Mouse (Mus musculus) C2C12 (cell line): ENCODE results near the gene Rap1gap2. TPM values are rescaled to one million over a fixed set of nuclear protein-coding genes. Genes with fewer than 3 reads are reported as not detected.

Experiments used
- H3K27me3 ChIP-seq: one replicate; pipeline ENCODE4 v1.6.1; 2011; ENCODE audit not compliant: control insufficient read depth, insufficient read depth, insufficient read length
- H3K36me3 ChIP-seq: one replicate; pipeline ENCODE4 v1.6.1; 2011; ENCODE audit not compliant: control insufficient read depth, insufficient read depth
- H3K4me3 ChIP-seq: one replicate; pipeline ENCODE4 v1.5.1; 2011; ENCODE audit warnings: mild to moderate bottlenecking, control low read depth; ENCODE audit not compliant: poor library complexity, insufficient read depth, severe bottlenecking
- H3K79me2 ChIP-seq: one replicate; pipeline ENCODE4 v1.6.1; 2011; ENCODE audit not compliant: control insufficient read depth, insufficient read depth
- H3K79me3 ChIP-seq: one replicate; pipeline ENCODE4 v1.6.1; 2011; ENCODE audit warnings: low read depth, control low read depth
- H3ac ChIP-seq: one replicate; pipeline ENCODE3; 2011; ENCODE audit warnings: low read depth; ENCODE audit not compliant: control insufficient read depth, insufficient read length
- CEBPB ChIP-seq: IDR thresholded peaks from one replicate; pipeline ENCODE4 v1.6.1; 2011; ENCODE audit warnings: low read depth, mild to moderate bottlenecking, control low read depth, moderate library complexity
- CTCF ChIP-seq: IDR thresholded peaks from one replicate; pipeline ENCODE4 v1.5.1; 2011; ENCODE audit not compliant: control insufficient read depth, insufficient read depth, insufficient read length
- FOSL1 ChIP-seq: IDR thresholded peaks from one replicate; pipeline ENCODE4 v1.8.0; 2011; ENCODE audit warnings: mild to moderate bottlenecking, low read length; ENCODE audit not compliant: poor library complexity, insufficient read depth, severe bottlenecking
- MAX ChIP-seq: IDR thresholded peaks from one replicate; pipeline ENCODE4 v1.6.1; 2011; ENCODE audit warnings: mild to moderate bottlenecking, control low read depth
- MYOD1 ChIP-seq: IDR thresholded peaks from one replicate; pipeline ENCODE4 v1.6.1; 2011; ENCODE audit warnings: low read depth; ENCODE audit not compliant: control insufficient read depth, insufficient read length
- MYOG ChIP-seq: IDR thresholded peaks from one replicate; pipeline ENCODE4 v1.6.1; 2011; ENCODE audit not compliant: control insufficient read depth, insufficient read length; ENCODE audit errors: extremely low read depth
- USF1 ChIP-seq: IDR thresholded peaks from one replicate; pipeline ENCODE4 v1.6.1; 2011; ENCODE audit warnings: low read depth, mild to moderate bottlenecking, control low read depth, moderate library complexity
- polyA plus RNA-seq: library from polyadenylated mRNA; unstranded; fragments of >200 nt; fragmentation: generic; extraction: Trizol; gene quantifications from one replicate; pipeline ENCODE4 v1.2.1, GENCODE M21; 2012; ENCODE audit warnings: missing spikeins

The Rap1gap2 gene
- polyA plus RNA-seq, 1 experiment: 1.4 TPM

DNA sequence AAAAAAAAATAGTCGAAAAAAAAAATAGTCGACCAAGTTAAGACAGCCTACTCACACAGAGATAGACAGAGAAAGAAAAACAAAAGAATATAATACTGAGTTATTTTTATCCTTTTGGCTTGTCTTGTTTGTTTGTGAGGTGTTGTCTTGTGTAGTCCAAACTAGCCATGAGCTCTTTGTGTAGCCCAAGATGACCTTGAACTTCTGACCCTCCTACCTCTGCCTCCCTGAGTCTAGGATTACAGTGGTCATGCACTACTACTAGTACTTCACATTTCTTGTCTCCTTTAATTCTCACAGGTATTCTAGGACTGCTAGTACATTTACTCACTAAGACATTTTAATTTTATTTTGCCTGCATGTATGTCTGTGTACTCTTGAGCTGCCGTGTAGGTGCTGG lies 16.8 kb upstream of the Rap1gap2 start:
- Histone ChIP-seq H3K4me3 (no peak overlapping the region), H3K27me3 (peaks cover 17% of the 10 kb centered on the region), H3K79me2 (no peaks in the 10 kb centered on the region), H3K36me3 (no peaks in the 10 kb centered on the region), H3K79me3 (no peaks in the 10 kb centered on the region), H3ac (no peak overlapping the region)
- TF ChIP-seq MYOD1 (no peak), MAX (no peak), USF1 (no peak), CTCF (no peak), MYOG (no peak), FOSL1 (no peak), CEBPB (no peak)

DNA sequence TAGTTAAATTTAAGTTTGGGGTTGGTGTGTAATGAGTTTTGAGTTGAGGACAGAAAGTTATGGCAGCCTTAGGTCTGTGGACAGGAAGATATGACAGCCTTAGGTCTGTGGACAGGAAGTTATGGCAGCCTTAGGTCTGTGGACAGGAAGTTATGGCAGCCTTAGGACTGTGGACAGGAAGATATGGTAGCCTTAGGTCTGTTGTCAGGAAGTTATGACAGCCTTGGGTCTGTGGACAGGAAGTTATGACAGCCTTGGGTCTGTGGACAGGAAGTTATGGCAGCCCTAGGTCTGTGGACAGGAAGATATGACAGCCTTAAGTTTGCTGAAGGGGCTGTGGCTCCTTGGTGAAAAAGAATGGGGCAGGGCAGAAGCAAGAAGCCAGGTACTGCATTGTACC lies 14.6 kb upstream of the Rap1gap2 start:
- H3K36me3 ChIP-seq: no peaks in the 10 kb centered on the region
- peaks cover 23% of the 10 kb centered on the region for H3K27me3 ChIP-seq
- H3K79me3 ChIP-seq: no peaks in the 10 kb centered on the region
- H3K4me3 ChIP-seq: no peak overlapping the region
- TF ChIP-seq MAX: no peak
- no peak for TF ChIP-seq CEBPB
- TF ChIP-seq MYOD1: no peak
- TF ChIP-seq FOSL1: no peak
- no peak for TF ChIP-seq USF1
- no peak for TF ChIP-seq MYOG
- no peak overlapping the region for H3ac ChIP-seq
- H3K79me2 ChIP-seq: no peaks in the 10 kb centered on the region

DNA sequence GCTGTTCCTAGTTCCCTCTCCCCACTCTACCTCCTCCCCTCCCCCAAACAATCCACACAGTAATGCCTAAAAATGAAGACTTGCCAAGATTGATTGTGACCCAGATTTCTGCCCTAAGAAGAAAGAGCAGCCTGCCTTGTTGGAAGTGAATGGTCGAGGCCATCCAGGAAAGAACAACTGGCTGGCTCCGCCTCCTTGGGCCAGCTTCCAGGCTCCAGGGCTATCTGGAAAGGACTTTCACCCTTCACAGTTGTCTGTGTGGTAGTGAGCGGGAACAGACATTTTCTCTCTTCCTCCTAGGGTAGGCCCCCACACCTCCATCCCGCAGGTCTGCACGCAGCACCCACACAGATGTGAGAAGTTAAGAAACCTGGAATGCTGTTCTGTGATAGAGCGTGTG lies 13.0 kb upstream of the Rap1gap2 start:
- Histone ChIP-seq H3K4me3 (no peak overlapping the region), H3K36me3 (no peaks in the 10 kb centered on the region), H3ac (no peak overlapping the region), H3K79me3 (no peaks in the 10 kb centered on the region), H3K79me2 (no peaks in the 10 kb centered on the region), H3K27me3 (peaks cover 26% of the 10 kb centered on the region)
- TF ChIP-seq MYOD1 (no peak), FOSL1 (no peak), MAX (no peak), CEBPB (no peak), CTCF (no peak), MYOG (no peak), USF1 (no peak)

DNA sequence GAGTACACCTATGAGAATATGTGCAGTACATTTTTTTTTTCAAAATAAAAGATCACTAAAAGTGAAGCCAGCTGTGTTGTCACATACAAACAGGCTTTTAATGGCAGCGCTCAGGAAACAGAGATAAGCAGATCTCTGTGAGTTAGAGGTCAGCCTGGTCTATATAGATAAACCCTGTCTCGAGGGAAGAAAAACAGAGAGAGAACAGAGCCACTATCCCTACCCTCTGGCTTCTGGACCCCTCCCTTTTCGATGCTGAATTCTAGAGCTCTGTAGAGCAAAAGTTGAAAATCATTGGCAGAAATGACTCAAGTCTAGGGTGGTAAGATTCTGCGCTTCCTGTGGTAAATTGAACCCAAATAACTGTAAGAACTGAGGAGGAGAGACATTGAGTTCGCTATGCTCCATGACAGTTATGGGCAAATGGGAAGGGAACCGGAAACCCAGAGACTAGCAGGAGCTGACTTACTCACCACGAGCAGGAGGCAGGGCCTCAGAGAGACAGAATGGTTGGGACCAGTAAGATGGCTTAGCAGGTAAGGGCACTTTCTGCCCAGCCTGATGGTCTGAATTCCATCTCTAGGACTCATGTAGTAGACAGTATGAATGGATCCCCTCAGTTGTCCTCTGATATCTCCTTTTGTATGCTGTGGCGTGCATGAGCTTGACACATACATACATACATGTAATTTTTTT lies 11.4 kb upstream of the Rap1gap2 start:
- Histone ChIP-seq H3K27me3 (peaks cover 26% of the 10 kb centered on the region), H3K79me2 (no peaks in the 10 kb centered on the region), H3K79me3 (no peaks in the 10 kb centered on the region), H3K36me3 (no peaks in the 10 kb centered on the region), H3ac (no peak overlapping the region), H3K4me3 (no peak overlapping the region)
- no peak for TF ChIP-seq MYOD1
- no peak for TF ChIP-seq CEBPB
- TF ChIP-seq CTCF: no peak
- no peak for TF ChIP-seq MAX
- TF ChIP-seq FOSL1: no peak
- TF ChIP-seq USF1: no peak
- no peak for TF ChIP-seq MYOG

DNA sequence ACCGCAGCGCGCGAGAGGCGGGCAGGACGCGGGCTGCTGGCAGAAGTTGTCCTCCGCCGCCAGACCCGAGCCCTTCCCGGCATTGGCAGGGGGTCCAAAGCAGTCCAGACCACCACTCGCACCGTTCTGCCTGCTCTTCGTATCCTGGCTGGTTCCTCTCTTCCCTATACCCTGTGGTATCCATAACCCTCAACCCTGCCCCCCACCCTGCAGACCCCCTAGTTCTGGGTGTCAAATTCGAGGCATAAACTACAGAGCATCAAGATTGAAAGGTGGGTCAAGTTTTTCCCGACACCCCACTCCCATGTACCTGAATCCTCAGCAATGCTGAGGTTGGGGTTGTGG lies 9.2 kb upstream of the Rap1gap2 start:
- Histone ChIP-seq H3ac (no peak overlapping the region), H3K79me3 (no peaks in the 10 kb centered on the region), H3K36me3 (no peaks in the 10 kb centered on the region), H3K79me2 (no peaks in the 10 kb centered on the region), H3K27me3 (peaks cover 26% of the 10 kb centered on the region), H3K4me3 (no peak overlapping the region)
- TF ChIP-seq USF1: no peak
- TF ChIP-seq MYOG: no peak
- no peak for TF ChIP-seq CTCF
- TF ChIP-seq MYOD1: no peak
- no peak for TF ChIP-seq MAX
- no peak for TF ChIP-seq FOSL1
- no peak for TF ChIP-seq CEBPB
